Mouse (Mus musculus) heart, embryonic 13.5 days (tissue): ENCODE measurements around the gene Asb8. TPM values are rescaled to one million over a fixed set of nuclear protein-coding genes. Genes with fewer than 3 reads are reported as not detected.

ENCODE experiments used
- ATAC-seq: fragments of 200-750 bp; cut with Nextera tagmentation; 2 replicates; pipeline ENCODE4 v1.8.0; 2017; ENCODE audit warnings: moderate TSS enrichment; ENCODE audit not compliant: insufficient number of reproducible peaks, low FRiP score, low TSS enrichment; ENCODE audit errors: extremely low read depth
- H3K27ac ChIP-seq: fragments of 300-500 bp; sonication (generic); replicated peaks from 2 replicates; pipeline ENCODE4 v1.5.1; 2015; ENCODE audit warnings: moderate library complexity, mild to moderate bottlenecking, inconsistent platforms
- H3K27me3 ChIP-seq: fragments of 300-500 bp; sonication (generic); replicated peaks from 2 replicates; pipeline ENCODE4 v1.6.1; 2015; ENCODE audit warnings: mild to moderate bottlenecking, inconsistent platforms
- H3K36me3 ChIP-seq: fragments of 300-500 bp; sonication (generic); 2 replicates; pipeline ENCODE4 v1.6.1; 2015; ENCODE audit warnings: mild to moderate bottlenecking, inconsistent platforms
- H3K4me1 ChIP-seq: fragments of 300-500 bp; sonication (generic); 2 replicates; pipeline ENCODE4 v1.6.1; 2015; ENCODE audit warnings: inconsistent platforms
- H3K4me2 ChIP-seq: fragments of 300-500 bp; sonication (generic); 2 replicates; pipeline ENCODE4 v1.6.1; 2015; ENCODE audit warnings: inconsistent platforms, mild to moderate bottlenecking, moderate library complexity
- H3K4me3 ChIP-seq: fragments of 300-500 bp; sonication (generic); 2 replicates; pipeline ENCODE4 v1.5.1; 2015; ENCODE audit warnings: moderate library complexity, mild to moderate bottlenecking, inconsistent platforms
- H3K9ac ChIP-seq: fragments of 300-500 bp; sonication (generic); 2 replicates; pipeline ENCODE4 v1.6.1; 2015; ENCODE audit warnings: inconsistent platforms, mild to moderate bottlenecking, moderate library complexity
- H3K9me3 ChIP-seq: fragments of 300-500 bp; sonication (generic); 2 replicates; pipeline ENCODE4 v1.6.1; 2016; ENCODE audit warnings: inconsistent platforms
- WGBS: fragments of 180-500 bp; shearing (Covaris S2); methylation state at CpG from one replicate; pipeline ENCODE4 v1.1.7; 2015; ENCODE audit warnings: mixed read lengths; 5-methylcytosine and 5-hydroxymethylcytosine counted together
- polyA plus RNA-seq: library from polyadenylated mRNA; unstranded; fragments of >200 nt; fragmentation: Nextera tagmentation; extraction: Ambion mirVana; gene quantifications from 2 replicates; pipeline ENCODE4 v1.2.1, GENCODE M21; 2015

Asb8 gene
- polyA plus RNA-seq, 1 experiment from 2014 or later: 76.5 TPM

DNA sequence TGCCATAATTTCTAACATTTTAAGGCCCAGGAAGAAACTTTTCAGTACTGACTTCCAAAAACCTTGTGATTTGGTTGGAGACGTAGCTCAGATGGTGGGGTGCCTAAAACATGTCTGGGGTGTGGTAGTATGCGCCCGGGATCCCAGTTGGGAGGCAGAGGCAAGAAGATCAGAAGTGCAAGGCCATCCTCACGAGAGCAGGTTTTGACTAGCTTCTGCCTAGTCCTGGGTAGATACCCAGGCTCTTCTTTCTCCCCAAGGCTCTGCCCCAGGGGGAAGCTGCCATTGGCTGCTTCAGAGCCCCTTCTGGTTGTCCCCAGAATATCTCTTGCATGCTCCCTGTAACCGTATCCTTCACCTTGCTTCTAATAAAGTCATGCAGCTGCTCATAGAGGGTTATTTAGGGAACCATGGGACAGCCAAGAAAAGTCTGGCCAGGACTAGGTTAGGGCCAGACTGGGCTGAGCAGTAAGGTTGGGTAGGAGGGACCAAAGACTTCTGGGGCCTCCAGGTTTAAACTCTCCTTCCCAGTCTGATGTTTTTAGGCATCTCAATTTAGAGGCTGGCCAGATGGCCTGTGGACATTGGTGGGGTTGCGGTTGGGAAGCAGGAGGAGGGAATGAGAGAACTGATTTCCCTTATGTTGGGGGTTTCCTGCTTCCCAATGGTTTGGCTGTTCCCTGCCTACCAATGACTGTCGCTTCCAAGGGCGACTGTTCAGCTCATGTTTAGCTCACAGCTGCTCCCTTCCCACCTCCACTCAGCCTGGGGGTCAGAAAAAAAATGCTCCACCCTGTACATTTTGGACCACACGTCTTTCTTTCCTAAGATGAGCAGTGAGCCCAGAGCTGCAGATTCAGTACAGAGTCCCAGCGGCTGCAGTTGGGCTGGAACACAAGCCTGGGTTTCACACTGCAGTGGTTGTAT lies 50.3 kb downstream of the Asb8 start:
- no peak overlapping the region; the same call in 1 of the 2 replicates for H3K27ac ChIP-seq
- no peak for ATAC-seq

DNA sequence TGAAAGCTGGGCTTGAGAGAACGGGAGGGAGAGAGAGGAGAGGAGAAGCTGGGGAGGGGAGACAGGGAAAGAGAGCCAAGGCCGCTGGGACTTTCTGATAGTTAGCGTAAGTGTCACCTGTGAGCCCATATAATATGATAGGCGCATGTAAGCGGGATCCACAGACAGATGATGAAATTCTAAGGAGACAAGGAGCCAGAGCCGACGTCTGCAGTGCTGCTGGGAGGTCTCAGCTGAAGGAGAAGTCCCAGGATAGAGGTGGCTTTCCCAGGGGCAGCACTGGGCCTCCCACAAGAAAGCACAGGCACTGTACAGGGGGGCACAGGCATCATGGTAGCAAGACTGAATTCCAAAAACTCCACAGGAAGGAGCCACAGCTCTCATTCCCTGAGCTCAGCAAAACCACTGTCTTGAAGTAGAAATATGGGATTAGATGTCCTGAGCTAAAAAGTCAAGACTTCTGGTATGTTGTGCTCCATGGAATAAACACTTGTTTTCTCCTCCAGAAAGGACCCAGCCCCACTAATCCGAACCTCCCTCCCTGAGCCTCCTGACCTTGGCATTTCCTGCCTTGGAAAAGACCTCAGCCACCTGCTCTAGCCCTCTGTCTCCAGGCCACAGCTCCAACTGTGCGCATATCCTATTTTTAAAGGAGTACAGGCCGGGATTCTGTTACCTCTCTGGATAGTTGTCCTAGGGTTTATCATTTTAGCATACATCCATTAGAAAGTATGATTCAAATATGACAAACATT lies 51.1 kb downstream of the Asb8 start:
- 84% methylated on average over 10 of the region's 10 CpGs for WGBS
- H3K4me3 ChIP-seq: no peak overlapping the region
- H3K9me3 ChIP-seq: no peaks in the 10 kb centered on the region
- H3K27me3 ChIP-seq: no peaks in the 10 kb centered on the region
- H3K27ac ChIP-seq: no peak overlapping the region
- peaks cover 67% of the 10 kb centered on the region for H3K36me3 ChIP-seq
- peaks cover 46% of the 10 kb centered on the region for H3K4me1 ChIP-seq
- ATAC-seq: no peak
- H3K9ac ChIP-seq: no peak overlapping the region
- H3K4me2 ChIP-seq: no peak overlapping the region

More for the DNA sequence above, 50.3 kb downstream of the Asb8 start:
- H3K9me3 ChIP-seq: no peaks in the 10 kb centered on the region
- no peak overlapping the region for H3K9ac ChIP-seq
- no peaks in the 10 kb centered on the region for H3K27me3 ChIP-seq
- peaks cover 37% of the 10 kb centered on the region for H3K4me1 ChIP-seq
- no peak overlapping the region for H3K4me3 ChIP-seq
- WGBS: 79% methylated on average over 10 of the region's 10 CpGs
- H3K4me2 ChIP-seq: no peak overlapping the region
- peaks cover 75% of the 10 kb centered on the region for H3K36me3 ChIP-seq

DNA sequence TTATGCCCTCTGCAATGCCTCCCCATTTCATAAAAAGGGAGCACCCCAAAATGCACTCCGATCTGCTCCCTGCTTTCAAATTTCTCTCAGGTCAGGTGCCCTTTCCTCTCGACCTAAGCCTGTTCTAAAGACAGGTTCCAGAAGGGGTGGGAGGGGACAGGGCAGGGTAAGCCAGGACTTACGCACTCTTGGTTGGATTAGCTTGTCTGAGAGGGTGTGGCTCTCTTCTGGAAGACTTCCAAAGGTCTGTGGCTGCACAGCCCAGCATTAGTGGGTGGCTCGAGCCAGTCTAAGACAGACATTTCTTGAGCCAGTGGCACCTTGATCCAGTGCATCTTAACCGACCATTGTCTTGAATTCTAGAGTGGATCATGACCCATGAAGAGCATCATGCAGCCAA lies 53.6 kb downstream of the Asb8 start:
- Histone ChIP-seq H3K4me2 (peak overlapping the region; percentile 18; the same call in 1 of the 2 replicates), H3K9ac (no peak overlapping the region)

DNA sequence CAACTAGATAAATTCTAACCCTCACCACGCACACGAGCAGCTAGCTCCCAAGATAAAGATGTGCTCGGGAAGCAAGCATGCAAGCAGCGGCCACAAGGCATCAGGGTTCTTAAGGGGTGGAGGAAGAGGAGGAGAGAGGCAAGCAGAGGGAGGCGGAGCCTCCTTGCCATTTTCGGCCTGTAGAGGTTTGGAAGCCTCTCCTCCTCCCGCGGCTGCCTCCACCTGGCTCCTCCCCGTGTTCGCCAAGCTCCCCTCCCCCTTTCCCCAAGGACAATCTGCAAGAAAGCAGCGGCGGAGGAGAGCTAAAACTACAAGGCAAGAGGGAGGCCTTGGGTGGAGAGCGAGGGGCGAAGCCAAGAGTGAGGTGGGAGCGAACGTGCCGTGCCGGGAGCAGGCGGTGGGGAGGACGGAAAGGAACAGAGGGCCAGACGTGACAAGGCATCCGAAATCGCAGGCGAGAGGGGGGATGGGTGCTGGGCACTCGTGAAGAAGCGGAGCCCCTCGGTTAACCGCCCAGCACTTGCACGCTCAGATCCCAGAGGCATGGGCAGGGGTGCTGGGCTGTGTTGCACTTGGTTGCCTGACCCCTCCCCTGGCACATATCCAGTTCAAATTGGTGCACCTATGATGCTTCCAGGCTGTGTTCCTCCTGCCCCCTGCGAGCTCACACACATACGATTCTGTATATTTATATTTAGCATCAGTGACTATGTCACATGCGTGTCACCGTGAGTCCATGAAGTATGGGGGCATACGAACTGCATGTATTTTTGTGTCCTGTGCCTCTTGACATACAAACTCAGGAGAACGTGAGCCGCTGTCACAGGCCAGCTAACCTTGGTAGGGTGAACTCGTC lies 56.9 kb downstream of the Asb8 start:
- H3K4me2 ChIP-seq: peak overlapping the region; percentile 77
- H3K9me3 ChIP-seq: no peaks in the 10 kb centered on the region
- peaks cover 42% of the 10 kb centered on the region for H3K4me1 ChIP-seq
- peaks cover 17% of the 10 kb centered on the region for H3K36me3 ChIP-seq
- peak overlapping the region; percentile 63 for H3K4me3 ChIP-seq
- H3K27ac ChIP-seq: peak overlapping the region; percentile 75
- WGBS: 2% methylated on average over 37 of the region's 37 CpGs
- peak; percentile 87 for ATAC-seq
- peak overlapping the region; percentile 85 for H3K9ac ChIP-seq
- H3K27me3 ChIP-seq: peaks cover 18% of the 10 kb centered on the region

More for the DNA sequence above, 53.6 kb downstream of the Asb8 start:
- H3K36me3 ChIP-seq: peaks cover 44% of the 10 kb centered on the region
- 49% methylated on average over 5 of the region's 5 CpGs for WGBS
- peaks cover 60% of the 10 kb centered on the region for H3K4me1 ChIP-seq
- no peaks in the 10 kb centered on the region for H3K9me3 ChIP-seq
- peak overlapping the region; percentile 28; the same call in 1 of the 2 replicates for H3K27ac ChIP-seq
- ATAC-seq: no peak
- no peak overlapping the region for H3K4me3 ChIP-seq
- H3K27me3 ChIP-seq: no peaks in the 10 kb centered on the region

DNA sequence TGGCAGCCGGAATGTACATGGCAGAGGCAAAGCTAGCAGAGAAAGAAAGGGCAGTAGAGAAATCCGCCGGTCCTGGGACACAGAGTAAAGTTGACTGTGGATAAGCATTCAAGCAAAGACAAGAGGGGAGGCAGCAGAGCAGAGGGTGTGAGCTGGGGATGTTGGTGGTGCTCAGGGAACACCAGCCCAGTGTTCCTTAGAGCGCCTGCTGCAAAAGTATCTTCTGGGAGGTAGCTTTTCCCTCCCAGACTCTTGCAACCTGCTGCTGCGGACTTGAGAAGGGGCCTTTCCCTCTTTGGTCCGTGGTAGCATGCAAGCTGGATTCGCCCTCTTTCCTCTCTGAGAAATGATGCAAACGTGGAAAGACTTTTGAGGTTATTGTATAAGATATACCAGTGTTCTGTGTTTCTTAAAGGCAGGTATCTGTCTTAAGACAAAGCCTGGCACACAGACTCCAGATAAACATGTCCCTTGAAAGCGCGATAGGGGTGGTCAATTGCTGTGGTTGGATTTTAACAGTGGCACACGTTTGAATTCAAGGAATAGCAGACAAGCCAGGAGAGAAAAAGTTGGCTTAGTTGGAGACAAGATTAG lies 57.6 kb downstream of the Asb8 start:
- Histone ChIP-seq H3K27ac (0 out of 2 replicates have a peak overlapping the region, but pooled peaks have one; percentile 75), H3K36me3 (peaks cover 10% of the 10 kb centered on the region), H3K4me2 (peak overlapping the region; percentile 77), H3K4me3 (peak overlapping the region; percentile 63), H3K4me1 (peaks cover 42% of the 10 kb centered on the region), H3K9me3 (no peaks in the 10 kb centered on the region), H3K27me3 (peaks cover 18% of the 10 kb centered on the region), H3K9ac (peak overlapping the region; percentile 85)
- no peak for ATAC-seq
- WGBS: 25% methylated on average over 11 of the region's 11 CpGs

DNA sequence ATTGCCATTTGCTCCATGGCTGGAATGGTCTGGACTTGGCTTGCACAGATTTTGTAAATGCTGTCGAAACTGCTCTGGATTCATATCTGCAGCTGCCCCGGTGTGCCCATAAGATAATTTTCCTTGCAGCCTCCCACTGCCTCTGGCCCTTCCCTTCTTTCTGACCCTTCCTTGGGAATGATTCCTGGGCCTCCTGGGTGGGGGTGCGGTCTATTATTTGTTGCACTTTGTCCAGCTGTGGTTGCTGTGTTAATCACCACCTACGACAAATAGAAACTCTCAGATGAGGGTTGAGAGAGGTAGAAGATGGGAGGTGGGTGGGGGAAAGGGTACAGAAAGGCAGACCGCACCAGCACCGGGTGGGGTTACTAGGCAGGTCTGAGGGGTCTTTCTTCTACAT lies 58.2 kb downstream of the Asb8 start:
- no peaks in the 10 kb centered on the region for H3K9me3 ChIP-seq
- no peak overlapping the region for H3K9ac ChIP-seq
- no peak overlapping the region for H3K27ac ChIP-seq
- no peak overlapping the region for H3K4me2 ChIP-seq
- peaks cover 4% of the 10 kb centered on the region for H3K36me3 ChIP-seq
- WGBS: 73% methylated on average over 6 of the region's 6 CpGs
- no peak overlapping the region for H3K4me3 ChIP-seq
- ATAC-seq: no peak
- peaks cover 42% of the 10 kb centered on the region for H3K4me1 ChIP-seq
- H3K27me3 ChIP-seq: peaks cover 18% of the 10 kb centered on the region

DNA sequence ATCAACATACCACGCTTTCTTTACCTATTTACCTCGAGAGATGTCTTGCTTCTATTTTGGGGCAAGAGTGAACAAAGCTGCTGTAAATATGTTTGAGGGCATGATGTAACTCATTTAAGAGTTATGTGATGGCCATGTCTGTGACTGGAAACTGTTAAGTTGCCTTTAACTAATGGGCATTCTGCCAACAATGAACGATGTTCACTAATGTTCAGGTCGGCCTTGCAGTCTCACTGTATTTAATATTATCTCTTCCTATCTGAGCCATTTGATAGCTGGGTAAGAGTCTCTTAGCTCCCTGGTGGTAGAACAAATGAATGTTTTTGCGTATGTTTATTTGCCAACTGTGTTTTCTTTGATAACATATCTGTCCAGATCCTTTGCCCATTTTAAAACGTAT lies 58.9 kb downstream of the Asb8 start:
- 52% methylated on average over 6 of the region's 6 CpGs for WGBS
- no peak overlapping the region for H3K9ac ChIP-seq
- H3K27me3 ChIP-seq: peaks cover 18% of the 10 kb centered on the region

DNA sequence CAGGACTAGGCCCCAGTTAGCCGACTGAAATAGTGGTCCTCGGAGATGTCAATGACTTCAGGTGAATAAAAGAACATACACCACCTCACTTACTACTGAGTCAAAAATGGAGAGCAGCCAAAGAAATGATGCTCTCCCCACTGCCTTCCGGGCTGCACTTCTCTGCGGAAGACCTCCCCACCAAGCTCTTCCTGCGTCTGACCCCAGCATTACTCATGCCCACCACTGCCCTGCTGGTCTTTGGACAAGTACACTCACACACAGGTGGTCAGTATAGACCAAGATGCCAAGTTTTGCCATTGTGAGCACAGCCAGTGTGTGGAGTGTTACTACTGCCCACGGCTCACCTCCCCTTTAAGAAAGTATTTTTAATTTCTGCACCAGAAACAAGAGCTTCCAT lies 63.0 kb downstream of the Asb8 start:
- no peaks in the 10 kb centered on the region for H3K36me3 ChIP-seq
- whole genome bisulfite sequencing: 80% methylated on average over 6 of the region's 6 CpGs
- ATAC-seq: no peak

More for the DNA sequence above, 58.9 kb downstream of the Asb8 start:
- Histone ChIP-seq H3K27ac (no peak overlapping the region), H3K4me1 (peaks cover 35% of the 10 kb centered on the region), H3K9me3 (no peaks in the 10 kb centered on the region), H3K4me3 (no peak overlapping the region), H3K36me3 (no peaks in the 10 kb centered on the region), H3K4me2 (no peak overlapping the region)
- no peak for ATAC-seq

DNA sequence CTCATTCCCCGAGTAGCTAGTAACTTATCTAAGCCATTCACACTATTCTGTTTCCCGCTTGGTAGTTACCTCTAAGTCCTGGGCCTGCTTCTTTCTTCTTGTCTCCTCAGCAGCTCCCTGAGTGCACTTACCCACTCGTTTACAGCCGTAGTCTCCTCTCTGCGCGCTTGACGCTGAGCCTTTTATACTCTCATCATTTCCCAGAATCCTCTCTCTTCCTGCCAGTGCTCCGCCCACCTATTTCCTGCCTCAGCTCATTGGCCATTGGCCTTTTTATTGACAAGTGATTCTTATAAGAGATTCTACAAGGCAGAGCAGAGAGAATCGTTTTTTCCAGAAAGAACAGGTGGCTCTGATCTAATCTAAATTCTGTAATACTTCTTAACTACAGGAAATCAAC lies 66.9 kb downstream of the Asb8 start:
- Histone ChIP-seq H3K4me2 (no peak overlapping the region), H3K4me3 (no peak overlapping the region), H3K9me3 (no peaks in the 10 kb centered on the region), H3K4me1 (peaks cover 5% of the 10 kb centered on the region), H3K36me3 (no peaks in the 10 kb centered on the region), H3K27me3 (no peaks in the 10 kb centered on the region; the same call in 1 of the 2 replicates), H3K9ac (no peak overlapping the region), H3K27ac (no peak overlapping the region)
- 80% methylated on average over 9 of the region's 9 CpGs for WGBS
- ATAC-seq: no peak

More for the DNA sequence above, 63.0 kb downstream of the Asb8 start:
- Histone ChIP-seq H3K27me3 (peaks cover 18% of the 10 kb centered on the region), H3K27ac (no peak overlapping the region), H3K9ac (no peak overlapping the region), H3K4me2 (no peak overlapping the region), H3K9me3 (no peaks in the 10 kb centered on the region), H3K4me1 (peaks cover under 1% of the 10 kb centered on the region; the same call in 1 of the 2 replicates), H3K4me3 (no peak overlapping the region)

DNA sequence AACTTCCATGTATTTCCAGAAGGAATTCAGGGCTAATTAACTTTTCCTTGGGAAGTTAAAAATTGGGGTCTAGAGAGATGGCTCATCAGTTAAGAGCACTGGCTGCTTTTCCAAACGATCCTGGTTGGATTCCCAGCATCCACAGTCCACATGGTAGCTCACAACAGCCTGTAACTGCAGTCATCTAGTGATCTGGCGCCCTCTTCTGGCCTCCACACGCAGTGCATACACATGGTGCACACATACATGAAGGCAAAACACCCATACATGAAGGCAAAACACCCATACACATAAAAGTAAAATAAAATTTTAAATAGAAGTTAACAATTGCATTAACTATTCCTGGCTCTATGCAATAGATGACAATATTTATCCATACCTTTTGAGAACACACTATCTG lies 68.5 kb downstream of the Asb8 start:
- Histone ChIP-seq H3K27me3 (no peaks in the 10 kb centered on the region; the same call in 1 of the 2 replicates), H3K4me2 (no peak overlapping the region), H3K9me3 (no peaks in the 10 kb centered on the region), H3K4me1 (peaks cover 10% of the 10 kb centered on the region), H3K36me3 (no peaks in the 10 kb centered on the region), H3K4me3 (no peak overlapping the region), H3K9ac (no peak overlapping the region), H3K27ac (no peak overlapping the region)
- ATAC-seq: no peak
- 43% methylated on average over 3 of the region's 3 CpGs for WGBS
